Mouse (Mus musculus) lung, postnatal 0 days (tissue): ENCODE data around the gene Mrpl44. TPM values are rescaled to one million over a fixed set of nuclear protein-coding genes. Genes with fewer than 3 reads are reported as not detected.

ENCODE experiments used
- ATAC-seq: fragments of 200-750 bp; cut with Nextera tagmentation; 2 replicates; pipeline ENCODE4 v1.8.0; 2017; ENCODE audit warnings: moderate library complexity
- DNase-seq: peaks from one replicate; pipeline ENCODE4 v3.0.0-alpha.2; 2016; ENCODE audit warnings: low spot score
- H3K27ac ChIP-seq: fragments of 300-500 bp; sonication (generic); 2 replicates; pipeline ENCODE4 v1.5.1; 2014; ENCODE audit warnings: antibody characterized with exemption, mild to moderate bottlenecking, low read length, mixed read lengths
- H3K27me3 ChIP-seq: fragments of 300-500 bp; sonication (generic); replicated peaks from 2 replicates; pipeline ENCODE4 v1.6.1; 2014; ENCODE audit warnings: low read length, mixed read lengths; ENCODE audit not compliant: insufficient read depth
- H3K36me3 ChIP-seq: fragments of 300-500 bp; sonication (generic); 2 replicates; pipeline ENCODE4 v1.6.1; 2014; ENCODE audit warnings: low read length, mixed read lengths; ENCODE audit not compliant: insufficient read depth
- H3K4me1 ChIP-seq: fragments of 300-500 bp; sonication (generic); 2 replicates; pipeline ENCODE4 v1.6.1; 2014; ENCODE audit warnings: antibody characterized with exemption, low read depth, low read length, mixed read lengths; ENCODE audit not compliant: insufficient read depth
- H3K4me2 ChIP-seq: fragments of 300-500 bp; sonication (generic); replicated peaks from 2 replicates; pipeline ENCODE4 v1.6.1; 2014; ENCODE audit warnings: low read depth, mild to moderate bottlenecking, low read length, moderate library complexity, mixed read lengths
- H3K4me3 ChIP-seq: fragments of 300-500 bp; sonication (generic); 2 replicates; pipeline ENCODE4 v1.5.1; 2014; ENCODE audit warnings: low read depth, low read length
- H3K9ac ChIP-seq: fragments of 300-500 bp; sonication (generic); replicated peaks from 2 replicates; pipeline ENCODE4 v1.6.1; 2014; ENCODE audit warnings: low read depth, mild to moderate bottlenecking
- H3K9me3 ChIP-seq: fragments of 300-500 bp; sonication (generic); 2 replicates; pipeline ENCODE4 v1.6.1; 2016; ENCODE audit warnings: low read length, mixed read lengths
- CTCF ChIP-seq: IDR thresholded peaks from 2 replicates; pipeline ENCODE4 v1.5.1; 2016; ENCODE audit warnings: antibody characterized with exemption, mild to moderate bottlenecking
- EP300 ChIP-seq: IDR thresholded peaks from 2 replicates; pipeline ENCODE4 v1.6.1; 2016; ENCODE audit warnings: antibody characterized with exemption, mild to moderate bottlenecking, control low read depth
- WGBS: fragments of 180-500 bp; shearing (Covaris S2); extraction: QIAGEN DNeasy Blood & Tissue Kit; methylation state at CpG from one replicate; pipeline ENCODE4 v1.1.7; 2014; 5-methylcytosine and 5-hydroxymethylcytosine counted together
- polyA plus RNA-seq: library from polyadenylated mRNA; unstranded; fragments of >200 nt; fragmentation: Nextera tagmentation; extraction: Ambion mirVana; gene quantifications from 2 replicates; pipeline ENCODE4 v1.2.1, GENCODE M21; 2015

Mrpl44 gene
- polyA plus RNA-seq, 1 experiment from 2014 or later, result 38.7 TPM

DNA sequence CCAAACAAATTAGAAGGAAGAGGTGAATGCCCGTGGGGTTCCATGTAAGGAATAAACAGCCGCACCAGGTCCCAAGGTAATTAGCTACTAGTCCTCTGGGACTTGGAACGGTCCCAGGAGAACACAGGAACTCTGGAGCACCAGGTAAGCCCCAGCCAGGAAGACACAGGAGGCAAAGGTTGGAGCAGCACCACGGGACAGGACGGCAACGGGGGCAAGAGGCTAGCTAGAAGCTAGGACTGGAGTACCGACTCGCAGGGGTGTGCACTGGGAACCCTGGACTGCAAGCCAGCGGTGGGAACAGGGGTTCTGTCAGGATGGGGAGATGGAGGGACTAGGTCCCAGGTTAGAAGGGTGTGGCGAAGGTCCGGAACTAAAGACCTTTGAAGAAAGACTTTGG lies 15.2 kb upstream of the Mrpl44 start:
- peak; percentile 46 for DNase-seq
- H3K36me3 ChIP-seq, result no peaks in the 10 kb centered on the region
- H3K9me3 ChIP-seq, result no peaks in the 10 kb centered on the region
- H3K4me1 ChIP-seq, result peaks cover 15% of the 10 kb centered on the region
- peak; percentile 10; the same call in 1 of the 2 replicates for ATAC-seq
- TF ChIP-seq CTCF (no peak), EP300 (no peak)
- H3K4me3 ChIP-seq, result peak overlapping the region; percentile 89
- H3K27ac ChIP-seq, result peak overlapping the region; percentile 43; the same call in 1 of the 2 replicates
- H3K9ac ChIP-seq, result peak overlapping the region; percentile 93
- 3% methylated on average over 11 of the region's 11 CpGs for WGBS
- peak overlapping the region; percentile 90 for H3K4me2 ChIP-seq
- no peaks in the 10 kb centered on the region for H3K27me3 ChIP-seq

GRCm38 (mm10) chr1:79761106-79761916 lies 14.5 kb upstream of the Mrpl44 start:
- DNase-seq (peak; percentile 91), ATAC-seq (peak; percentile 98)
- peak overlapping the region; percentile 89 for H3K4me3 ChIP-seq
- no peak for TF ChIP-seq CTCF
- no peak for TF ChIP-seq EP300
- H3K9ac ChIP-seq, result peak overlapping the region; percentile 93
- no peaks in the 10 kb centered on the region for H3K36me3 ChIP-seq
- H3K27me3 ChIP-seq, result no peaks in the 10 kb centered on the region
- under 1% methylated on average over 63 of the region's 65 CpGs for WGBS
- H3K4me2 ChIP-seq, result peak overlapping the region; percentile 90
- H3K4me1 ChIP-seq, result peaks cover 15% of the 10 kb centered on the region
- H3K27ac ChIP-seq, result peak overlapping the region; percentile 73
- no peaks in the 10 kb centered on the region for H3K9me3 ChIP-seq

DNA sequence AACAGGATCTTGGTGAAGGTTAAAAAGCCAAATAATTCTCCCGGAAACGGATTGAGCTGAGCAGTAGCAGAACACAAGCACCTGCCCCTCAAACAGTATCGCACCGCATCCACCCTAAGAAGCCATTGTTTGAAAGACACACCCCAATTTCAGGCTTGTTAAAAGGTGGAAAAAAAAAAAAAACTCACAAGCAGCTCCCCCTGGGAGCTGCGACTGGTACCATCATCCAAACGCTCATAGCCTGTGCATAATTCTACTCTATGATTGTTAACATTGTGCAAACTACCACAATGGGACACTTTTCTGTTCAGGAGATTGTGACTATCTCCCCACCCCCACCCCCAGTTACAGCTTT lies 13.9 kb upstream of the Mrpl44 start:
- no peaks in the 10 kb centered on the region for H3K27me3 ChIP-seq
- H3K9me3 ChIP-seq, result no peaks in the 10 kb centered on the region
- 1% methylated on average over 6 of the region's 6 CpGs for WGBS
- TF ChIP-seq EP300, result no peak
- TF ChIP-seq CTCF, result no peak
- no peak overlapping the region for H3K27ac ChIP-seq
- no peaks in the 10 kb centered on the region for H3K36me3 ChIP-seq
- H3K4me3 ChIP-seq, result peak overlapping the region; percentile 89
- ATAC-seq, result peak; percentile 4; the same call in 1 of the 2 replicates
- H3K4me1 ChIP-seq, result peaks cover 15% of the 10 kb centered on the region
- no peak for DNase-seq
- peak overlapping the region; percentile 90 for H3K4me2 ChIP-seq
- H3K9ac ChIP-seq, result no peak overlapping the region

GRCm38 (mm10) chr1:79762282-79763250 lies 13.3 kb upstream of the Mrpl44 start:
- Histone ChIP-seq H3K36me3 (no peaks in the 10 kb centered on the region), H3K27ac (no peak overlapping the region), H3K9me3 (no peaks in the 10 kb centered on the region), H3K4me2 (peak overlapping the region; percentile 90; the same call in 1 of the 2 replicates), H3K9ac (no peak overlapping the region), H3K4me3 (no peak overlapping the region), H3K27me3 (no peaks in the 10 kb centered on the region), H3K4me1 (peaks cover 15% of the 10 kb centered on the region)
- no peak for ATAC-seq
- TF ChIP-seq CTCF, result no peak
- no peak for TF ChIP-seq EP300
- no peak for DNase-seq
- WGBS, result 38% methylated on average over 16 of the region's 16 CpGs

GRCm38 (mm10) chr1:79764031-79764430 lies 11.8 kb upstream of the Mrpl44 start:
- 59% methylated on average over 2 of the region's 2 CpGs for WGBS
- Histone ChIP-seq H3K4me2 (no peak overlapping the region), H3K9ac (no peak overlapping the region), H3K9me3 (no peaks in the 10 kb centered on the region), H3K27ac (no peak overlapping the region), H3K27me3 (no peaks in the 10 kb centered on the region), H3K4me1 (peaks cover 15% of the 10 kb centered on the region), H3K36me3 (no peaks in the 10 kb centered on the region), H3K4me3 (no peak overlapping the region)
- DNase-seq, result no peak
- TF ChIP-seq CTCF (no peak), EP300 (no peak)
- ATAC-seq, result no peak

DNA sequence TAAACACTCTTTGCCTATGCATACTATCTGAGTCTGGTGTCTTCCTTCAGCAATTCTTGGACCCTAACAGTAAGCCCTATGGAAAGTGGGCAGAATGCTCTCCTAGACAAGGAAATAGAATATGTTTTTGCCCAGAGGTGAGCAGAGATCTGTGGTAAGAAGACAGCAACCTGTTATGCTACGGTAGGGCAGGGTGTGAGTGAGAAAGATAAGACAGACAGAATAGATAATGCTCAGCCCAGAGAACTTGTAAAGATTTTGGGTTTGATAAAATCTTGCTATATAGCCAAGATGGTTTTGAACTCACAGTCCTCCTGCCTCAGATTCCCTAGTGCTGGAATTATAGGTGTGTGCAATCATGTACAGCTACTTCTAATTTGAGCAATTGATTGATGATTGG lies 11.3 kb upstream of the Mrpl44 start:
- no peak overlapping the region for H3K27ac ChIP-seq
- no peaks in the 10 kb centered on the region for H3K9me3 ChIP-seq
- TF ChIP-seq CTCF (no peak), EP300 (no peak)
- peaks cover 15% of the 10 kb centered on the region for H3K4me1 ChIP-seq
- no peak overlapping the region for H3K4me2 ChIP-seq
- no peak overlapping the region for H3K9ac ChIP-seq
- H3K27me3 ChIP-seq, result no peaks in the 10 kb centered on the region
- WGBS, result 76% methylated on average over 1 of the region's 1 CpGs
- no peak overlapping the region for H3K4me3 ChIP-seq
- no peak for ATAC-seq
- H3K36me3 ChIP-seq, result no peaks in the 10 kb centered on the region
- DNase-seq, result no peak
